Mouse (Mus musculus): ENCODE data around the gene Fbxw4. TPM values are rescaled to one million over a fixed set of nuclear protein-coding genes. Genes with fewer than 3 reads are reported as not detected.
A peak's percentile ranks its signal among the peaks of the same experiment; 100 is the strongest.

Gene Fbxw4
- polyA plus RNA-seq, 1 experiment, result 47.7 TPM

- TF ChIP-seq CTCF (IDR thresholded peaks at IDR 0.05; ENCODE audit: borderline replicate concordance, extremely low read depth, insufficient read depth, insufficient read length) (no peak), POLR2A (IDR thresholded peaks at IDR 0.05; ENCODE audit: borderline replicate concordance, extremely low read depth, insufficient read depth, insufficient read length, poor library complexity, severe bottlenecking) (no peak)
- DNase-seq (ENCODE audit: low read depth), result no peak
These were observed 70.4 kb downstream of the Fbxw4 start for GRCm38 (mm10) chr19:45589761-45590160.

DNA sequence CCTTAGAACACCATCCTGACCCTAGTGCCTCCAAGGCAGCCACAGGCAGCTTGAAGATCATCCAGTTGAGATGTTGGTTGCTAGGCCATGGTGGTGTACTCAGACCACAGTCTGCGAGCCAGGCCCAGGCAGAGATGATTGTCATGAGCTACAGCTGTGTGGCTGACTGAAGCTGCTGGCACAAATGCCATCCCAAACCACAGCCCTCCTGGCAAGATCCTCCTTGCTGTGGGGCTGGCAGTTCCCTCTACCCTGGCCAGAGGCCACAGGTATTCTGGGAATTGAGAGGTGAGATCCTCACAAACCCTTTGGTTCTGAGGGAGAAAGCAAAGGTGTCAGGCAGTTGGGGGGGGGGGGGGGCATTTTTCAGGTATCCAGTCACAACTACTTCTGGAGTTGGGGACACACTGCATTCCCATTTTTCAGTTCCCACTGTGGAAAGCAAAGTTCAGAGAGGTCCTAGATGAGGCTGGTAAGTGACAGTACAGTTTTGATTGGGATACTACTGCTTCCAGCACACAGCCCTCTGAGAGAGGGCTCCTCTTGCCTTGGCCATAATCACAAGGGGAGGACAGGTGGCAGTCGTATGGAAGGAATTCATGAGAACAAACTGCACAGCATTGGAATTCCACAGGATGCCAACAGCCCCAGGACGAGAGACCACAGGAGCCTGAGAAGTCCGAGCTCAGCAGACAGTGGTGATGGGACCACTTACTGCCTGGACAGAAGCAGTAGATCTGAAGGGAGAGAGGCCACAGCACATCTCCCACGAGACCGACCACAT lies 72.4 kb downstream of the Fbxw4 start:
- TF ChIP-seq CTCF (IDR thresholded peaks at IDR 0.05; ENCODE audit: borderline replicate concordance, extremely low read depth, insufficient read depth, insufficient read length) (no peak), POLR2A (IDR thresholded peaks at IDR 0.05; ENCODE audit: borderline replicate concordance, extremely low read depth, insufficient read depth, insufficient read length, poor library complexity, severe bottlenecking) (no peak)

DNA sequence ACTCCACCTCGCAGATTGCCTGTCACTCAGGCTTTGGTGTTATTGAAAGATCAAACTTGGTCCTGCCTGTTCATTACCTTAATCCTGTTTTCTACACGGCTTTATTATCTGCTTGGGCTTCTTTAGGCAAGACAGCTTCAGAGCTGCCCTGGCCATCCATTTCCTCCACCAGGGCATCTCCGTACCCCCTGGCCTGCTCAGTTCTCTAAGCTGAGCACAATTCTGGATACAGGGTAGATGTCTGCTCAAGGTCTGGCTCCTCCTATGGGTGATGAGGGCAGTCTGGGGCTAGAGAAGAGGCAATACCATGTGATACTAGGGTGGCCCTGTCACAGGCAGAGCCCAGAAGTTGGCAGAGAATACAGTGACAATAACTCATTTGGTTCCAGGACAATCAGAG lies 73.3 kb downstream of the Fbxw4 start:
- TF ChIP-seq CTCF (IDR thresholded peaks at IDR 0.05; ENCODE audit: borderline replicate concordance, extremely low read depth, insufficient read depth, insufficient read length) (no peak), POLR2A (IDR thresholded peaks at IDR 0.05; ENCODE audit: borderline replicate concordance, extremely low read depth, insufficient read depth, insufficient read length, poor library complexity, severe bottlenecking) (no peak)
- DNase-seq (ENCODE audit: low read depth), result no peak

More for the DNA sequence above, 72.4 kb downstream of the Fbxw4 start:
- DNase-seq (ENCODE audit: low read depth), result no peak

GRCm38 (mm10) chr19:45584856-45585620 lies 75.1 kb downstream of the Fbxw4 start:
- DNase-seq (ENCODE audit: low read depth), result no peak
- TF ChIP-seq POLR2A (IDR thresholded peaks at IDR 0.05; ENCODE audit: borderline replicate concordance, extremely low read depth, insufficient read depth, insufficient read length, poor library complexity, severe bottlenecking) (no peak), CTCF (IDR thresholded peaks at IDR 0.05; ENCODE audit: borderline replicate concordance, extremely low read depth, insufficient read depth, insufficient read length) (no peak)

DNA sequence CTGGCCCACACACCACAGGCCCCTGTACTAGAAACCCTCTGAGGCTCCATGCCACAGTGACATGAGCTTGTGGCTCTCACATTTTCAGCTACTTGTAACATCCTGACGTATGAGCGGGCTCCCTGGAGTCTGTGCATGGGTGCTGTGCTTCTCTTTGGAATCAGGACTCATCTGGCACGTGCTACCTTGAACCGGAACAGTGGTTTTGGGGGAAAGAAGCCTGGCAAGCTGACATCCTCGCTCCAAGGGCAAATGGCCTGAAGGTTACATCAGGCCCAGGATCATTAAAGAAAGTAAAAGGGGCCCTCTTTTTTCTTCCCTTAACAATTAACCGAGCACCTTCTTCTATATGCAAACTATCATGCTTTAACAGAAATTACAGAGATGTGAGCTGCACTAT lies 77.0 kb downstream of the Fbxw4 start:
- DNase-seq (ENCODE audit: low read depth), result no peak
- TF ChIP-seq POLR2A (IDR thresholded peaks at IDR 0.05; ENCODE audit: borderline replicate concordance, extremely low read depth, insufficient read depth, insufficient read length, poor library complexity, severe bottlenecking), result no peak
- no peak for TF ChIP-seq CTCF (IDR thresholded peaks at IDR 0.05; ENCODE audit: borderline replicate concordance, extremely low read depth, insufficient read depth, insufficient read length)

GRCm38 (mm10) chr19:45582161-45582560 lies 78.0 kb downstream of the Fbxw4 start:
- no peak for TF ChIP-seq POLR2A (IDR thresholded peaks at IDR 0.05; ENCODE audit: borderline replicate concordance, extremely low read depth, insufficient read depth, insufficient read length, poor library complexity, severe bottlenecking)
- TF ChIP-seq CTCF (IDR thresholded peaks at IDR 0.05; ENCODE audit: borderline replicate concordance, extremely low read depth, insufficient read depth, insufficient read length), result no peak
- DNase-seq (ENCODE audit: low read depth), result no peak

GRCm38 (mm10) chr19:45581257-45581656 lies 78.9 kb downstream of the Fbxw4 start:
- DNase-seq (ENCODE audit: low read depth), result no peak
- TF ChIP-seq POLR2A (IDR thresholded peaks at IDR 0.05; ENCODE audit: borderline replicate concordance, extremely low read depth, insufficient read depth, insufficient read length, poor library complexity, severe bottlenecking), result no peak
- peak; percentile 69 for TF ChIP-seq CTCF (IDR thresholded peaks at IDR 0.05; ENCODE audit: borderline replicate concordance, extremely low read depth, insufficient read depth, insufficient read length)

GRCm38 (mm10) chr19:45580235-45580634 lies 79.9 kb downstream of the Fbxw4 start:
- DNase-seq (ENCODE audit: low read depth), result no peak
- TF ChIP-seq POLR2A (IDR thresholded peaks at IDR 0.05; ENCODE audit: borderline replicate concordance, extremely low read depth, insufficient read depth, insufficient read length, poor library complexity, severe bottlenecking) (no peak), CTCF (IDR thresholded peaks at IDR 0.05; ENCODE audit: borderline replicate concordance, extremely low read depth, insufficient read depth, insufficient read length) (no peak)

DNA sequence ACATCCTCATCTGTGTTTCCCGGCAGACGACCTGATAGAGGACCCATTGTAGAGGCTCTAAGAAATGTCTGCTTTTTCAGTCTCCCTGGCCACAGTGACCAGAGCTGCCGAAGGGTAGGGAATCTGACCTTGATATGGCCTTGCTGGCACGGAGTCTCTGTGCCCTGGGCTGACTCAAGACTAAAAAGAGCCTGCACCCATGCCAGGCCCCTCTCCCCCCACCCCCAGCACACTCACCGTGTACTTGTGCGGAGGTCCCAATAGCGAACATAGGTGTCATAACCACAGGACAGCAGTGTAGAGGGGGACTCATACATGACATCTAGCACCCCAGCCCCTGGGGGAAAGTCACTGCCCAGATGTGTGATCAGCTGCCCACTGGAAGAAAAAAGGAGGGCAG lies 80.7 kb downstream of the Fbxw4 start:
- DNase-seq (ENCODE audit: low read depth), result no peak
- TF ChIP-seq POLR2A (IDR thresholded peaks at IDR 0.05; ENCODE audit: borderline replicate concordance, extremely low read depth, insufficient read depth, insufficient read length, poor library complexity, severe bottlenecking) (no peak), CTCF (IDR thresholded peaks at IDR 0.05; ENCODE audit: borderline replicate concordance, extremely low read depth, insufficient read depth, insufficient read length) (no peak)

DNA sequence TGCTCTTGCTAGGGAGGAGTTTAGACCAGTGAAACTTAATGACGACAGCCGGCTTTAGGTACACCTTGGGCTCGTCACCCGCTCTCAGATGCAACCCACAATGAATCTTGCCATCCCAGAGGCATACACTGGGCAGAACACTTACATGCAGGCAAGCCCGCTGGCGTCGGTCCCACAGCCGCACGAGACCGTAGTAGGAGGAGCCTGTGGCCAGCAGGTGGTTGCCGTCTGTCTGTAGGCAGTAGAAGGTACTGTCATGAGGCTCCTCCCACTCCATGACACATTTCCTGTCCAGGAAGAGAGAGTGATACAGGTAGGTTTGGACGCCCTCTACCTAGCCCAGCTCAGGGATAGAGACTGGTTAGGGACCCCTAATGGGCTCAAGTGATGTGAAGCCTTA lies 81.1 kb downstream of the Fbxw4 start:
- no peak for DNase-seq (ENCODE audit: low read depth)
- no peak for TF ChIP-seq POLR2A (IDR thresholded peaks at IDR 0.05; ENCODE audit: borderline replicate concordance, extremely low read depth, insufficient read depth, insufficient read length, poor library complexity, severe bottlenecking)
- no peak for TF ChIP-seq CTCF (IDR thresholded peaks at IDR 0.05; ENCODE audit: borderline replicate concordance, extremely low read depth, insufficient read depth, insufficient read length)

DNA sequence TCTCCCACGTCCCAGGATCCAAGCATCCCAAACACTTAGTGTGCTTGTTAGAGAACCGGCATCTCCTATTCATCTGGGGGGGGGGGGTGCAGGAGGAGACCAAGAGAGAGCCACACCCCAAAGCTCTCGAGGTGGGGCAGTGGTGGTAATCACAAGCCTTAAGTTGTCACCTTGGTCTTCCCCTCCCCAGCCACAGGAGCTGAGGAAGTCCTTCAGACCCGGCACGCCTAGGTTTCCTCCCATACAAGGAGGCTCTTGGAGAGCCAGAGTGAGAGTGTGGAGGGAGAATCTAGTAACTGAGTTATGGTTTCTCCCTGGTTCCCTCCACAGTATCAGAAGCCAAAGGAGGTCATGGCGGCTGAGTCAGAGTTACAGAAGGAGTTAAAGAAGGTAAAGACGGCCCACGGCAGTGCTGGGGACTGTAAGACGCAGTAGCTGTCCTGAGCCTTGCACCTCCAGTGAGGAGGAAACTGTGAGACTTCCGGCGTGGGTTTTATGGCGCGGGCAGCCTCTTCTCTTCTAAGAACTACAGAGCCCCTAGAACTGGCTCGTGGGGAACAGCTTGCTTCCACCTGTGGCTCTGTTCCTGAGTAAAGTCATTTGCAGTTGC lies 82.9 kb downstream of the Fbxw4 start:
- DNase-seq (ENCODE audit: low read depth), result no peak
- TF ChIP-seq POLR2A (IDR thresholded peaks at IDR 0.05; ENCODE audit: borderline replicate concordance, extremely low read depth, insufficient read depth, insufficient read length, poor library complexity, severe bottlenecking) (no peak), CTCF (IDR thresholded peaks at IDR 0.05; ENCODE audit: borderline replicate concordance, extremely low read depth, insufficient read depth, insufficient read length) (no peak)
